Mouse (Mus musculus) intestine, embryonic 14.5 days (tissue): Measurements from ENCODE around the gene Kif1a. TPM values are rescaled to one million over a fixed set of nuclear protein-coding genes. Genes with fewer than 3 reads are reported as not detected.

Source experiments
- ATAC-seq: fragments of 200-750 bp; cut with Nextera tagmentation; replicated peaks from 2 replicates; pipeline ENCODE4 v1.8.0; 2017; ENCODE audit warnings: low read depth, moderate number of reproducible peaks, moderate TSS enrichment, moderate library complexity; ENCODE audit not compliant: low FRiP score, low TSS enrichment
- DNase-seq: peaks from one replicate; pipeline ENCODE4 v3.0.0-alpha.2; 2018; ENCODE audit warnings: low spot score
- H3K27ac ChIP-seq: fragments of 300-500 bp; sonication (generic); 2 replicates; pipeline ENCODE4 v1.5.1; 2014; ENCODE audit warnings: low read depth, mild to moderate bottlenecking, control low read depth
- H3K27me3 ChIP-seq: fragments of 300-500 bp; sonication (generic); replicated peaks from 2 replicates; pipeline ENCODE4 v1.6.1; 2014; ENCODE audit warnings: low read length, control low read depth; ENCODE audit not compliant: control insufficient read depth, insufficient read depth
- H3K36me3 ChIP-seq: fragments of 300-500 bp; sonication (generic); 2 replicates; pipeline ENCODE4 v1.6.1; 2014; ENCODE audit warnings: low read length, control low read depth; ENCODE audit not compliant: control insufficient read depth, insufficient read depth
- H3K4me1 ChIP-seq: fragments of 300-500 bp; sonication (generic); replicated peaks from 2 replicates; pipeline ENCODE4 v1.6.1; 2014; ENCODE audit warnings: low read length, control low read depth, mixed read lengths; ENCODE audit not compliant: control insufficient read depth, insufficient read depth
- H3K4me2 ChIP-seq: fragments of 300-500 bp; sonication (generic); 2 replicates; pipeline ENCODE4 v1.6.1; 2014; ENCODE audit warnings: low read length
- H3K4me3 ChIP-seq: fragments of 300-500 bp; sonication (generic); 2 replicates; pipeline ENCODE4 v1.5.1; 2014; ENCODE audit warnings: low read depth, low read length, control low read depth, mixed read lengths
- H3K9ac ChIP-seq: fragments of 300-500 bp; sonication (generic); 2 replicates; pipeline ENCODE4 v1.6.1; 2014; ENCODE audit warnings: mild to moderate bottlenecking, low read length
- H3K9me3 ChIP-seq: fragments of 300-500 bp; sonication (generic); 2 replicates; pipeline ENCODE4 v1.6.1; 2016; ENCODE audit warnings: low read length, control low read depth; ENCODE audit not compliant: control insufficient read depth
- WGBS: fragments of 180-500 bp; shearing (Covaris S2); extraction: QIAGEN DNeasy Blood & Tissue Kit; methylation state at CpG from one replicate; pipeline ENCODE4 v1.1.7; 2014; 5-methylcytosine and 5-hydroxymethylcytosine counted together
- polyA plus RNA-seq: library from polyadenylated mRNA; unstranded; fragments of >200 nt; fragmentation: Nextera tagmentation; extraction: Ambion mirVana; gene quantifications from 2 replicates; pipeline ENCODE4 v1.2.1, GENCODE M21; 2014

Kif1a gene
- polyA plus RNA-seq, 1 experiment from 2014 or later: 15.8 TPM

GRCm38 (mm10) chr1:93020602-93021001 is 81.1 kb downstream of the Kif1a start:
- no peaks in the 10 kb centered on the region for H3K36me3 ChIP-seq
- H3K9ac ChIP-seq: no peak overlapping the region
- 77% methylated on average over 4 of the region's 4 CpGs for WGBS
- H3K27me3 ChIP-seq: no peaks in the 10 kb centered on the region
- no peaks in the 10 kb centered on the region for H3K9me3 ChIP-seq
- no peaks in the 10 kb centered on the region for H3K4me1 ChIP-seq
- no peak overlapping the region for H3K27ac ChIP-seq
- H3K4me3 ChIP-seq: no peak overlapping the region
- no peak for DNase-seq
- no peak for ATAC-seq
- no peak overlapping the region for H3K4me2 ChIP-seq

DNA sequence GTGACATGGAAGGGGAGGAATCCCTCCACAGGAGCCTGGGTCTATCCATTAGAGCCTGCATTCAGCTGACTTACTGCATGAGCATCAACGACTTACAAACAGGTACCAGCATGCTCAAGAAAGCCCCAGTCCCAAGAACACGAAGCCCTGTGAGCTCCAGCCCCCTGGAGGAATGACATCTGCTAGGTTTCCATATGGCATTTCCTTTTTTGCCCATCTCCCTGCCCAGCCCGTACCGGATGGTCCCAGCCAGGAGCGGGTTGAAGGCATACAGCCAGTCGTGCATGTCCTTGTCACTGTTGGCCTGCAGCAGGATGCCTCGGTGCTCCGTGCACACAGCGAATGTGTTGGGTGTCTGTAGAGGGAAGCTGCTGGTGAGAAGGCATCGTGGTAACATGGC is 83.0 kb downstream of the Kif1a start:
- H3K9ac ChIP-seq: no peak overlapping the region
- no peaks in the 10 kb centered on the region for H3K9me3 ChIP-seq
- H3K4me2 ChIP-seq: no peak overlapping the region
- DNase-seq: no peak
- no peaks in the 10 kb centered on the region for H3K4me1 ChIP-seq
- no peaks in the 10 kb centered on the region for H3K36me3 ChIP-seq
- no peak for ATAC-seq
- H3K4me3 ChIP-seq: no peak overlapping the region
- H3K27me3 ChIP-seq: no peaks in the 10 kb centered on the region
- no peak overlapping the region for H3K27ac ChIP-seq
- WGBS: 89% methylated on average over 10 of the region's 10 CpGs

DNA sequence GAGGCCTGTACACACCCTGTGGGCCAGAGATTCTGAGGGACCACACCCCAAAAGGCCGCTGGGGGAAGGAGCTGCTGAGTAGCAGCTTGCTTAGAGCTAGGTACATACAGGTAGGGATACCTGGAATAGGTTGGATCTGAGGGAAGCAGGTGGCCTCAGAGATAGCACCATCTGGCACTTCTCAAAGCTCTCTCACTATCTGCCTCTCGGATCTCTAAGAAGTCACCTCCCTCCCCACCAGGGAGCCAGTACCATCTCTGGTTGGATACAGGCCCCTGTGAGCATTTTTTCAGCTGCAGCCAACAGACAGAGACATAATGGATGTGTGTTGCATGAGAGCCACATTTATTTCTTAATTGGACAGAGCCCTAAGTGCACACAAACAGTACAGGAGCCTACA is 86.6 kb downstream of the Kif1a start:
- 53% methylated on average over 2 of the region's 2 CpGs for WGBS
- H3K27ac ChIP-seq: no peak overlapping the region
- no peaks in the 10 kb centered on the region for H3K4me1 ChIP-seq
- no peaks in the 10 kb centered on the region for H3K9me3 ChIP-seq
- no peak for DNase-seq
- H3K4me3 ChIP-seq: no peak overlapping the region
- ATAC-seq: no peak
- H3K9ac ChIP-seq: no peak overlapping the region
- no peak overlapping the region for H3K4me2 ChIP-seq
- no peaks in the 10 kb centered on the region for H3K27me3 ChIP-seq
- H3K36me3 ChIP-seq: no peaks in the 10 kb centered on the region

- H3K36me3 ChIP-seq: no peaks in the 10 kb centered on the region
- no peaks in the 10 kb centered on the region for H3K4me1 ChIP-seq
- H3K9me3 ChIP-seq: no peaks in the 10 kb centered on the region
- no peak overlapping the region for H3K9ac ChIP-seq
- no peak overlapping the region for H3K4me2 ChIP-seq
- H3K27ac ChIP-seq: no peak overlapping the region
- DNase-seq (peak; percentile 84), ATAC-seq (peak; percentile 59; the same call in 1 of the 2 replicates)
- no peaks in the 10 kb centered on the region for H3K27me3 ChIP-seq
- no peak overlapping the region for H3K4me3 ChIP-seq
These were observed 87.3 kb downstream of the Kif1a start for GRCm38 (mm10) chr1:93014460-93014859.

- Histone ChIP-seq H3K4me2 (no peak overlapping the region), H3K27me3 (no peaks in the 10 kb centered on the region), H3K9me3 (no peaks in the 10 kb centered on the region), H3K36me3 (no peaks in the 10 kb centered on the region), H3K9ac (no peak overlapping the region), H3K4me1 (no peaks in the 10 kb centered on the region), H3K27ac (no peak overlapping the region), H3K4me3 (no peak overlapping the region)
- WGBS: 74% methylated on average over 4 of the region's 4 CpGs
- ATAC-seq (no peak), DNase-seq (no peak)
These were observed 88.4 kb downstream of the Kif1a start for GRCm38 (mm10) chr1:93013367-93013766.

DNA sequence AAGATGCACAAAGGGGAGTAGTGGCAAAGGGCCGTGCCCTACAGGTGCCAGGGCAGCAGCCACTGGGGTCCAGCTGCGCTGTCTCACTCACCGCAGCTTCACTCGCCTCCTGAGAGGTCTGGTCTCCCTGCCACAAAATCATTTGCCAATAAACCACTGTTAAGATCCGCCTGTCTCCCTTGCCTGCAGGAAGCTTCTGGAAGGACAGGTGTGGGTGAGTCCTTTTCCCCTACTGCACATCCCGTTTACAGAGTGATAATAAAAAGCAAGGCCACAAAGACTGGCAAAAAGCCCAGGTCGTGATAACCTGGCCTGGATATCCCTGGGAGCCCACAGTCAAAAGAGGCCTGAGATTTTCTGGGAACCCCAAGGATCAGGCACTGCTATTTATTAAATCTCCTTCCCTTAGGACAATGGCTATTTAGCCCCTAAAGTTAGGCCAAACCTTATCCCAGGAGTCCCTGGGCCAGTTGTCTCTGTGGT is 89.6 kb downstream of the Kif1a start:
- Histone ChIP-seq H3K36me3 (no peaks in the 10 kb centered on the region), H3K27me3 (no peaks in the 10 kb centered on the region), H3K4me1 (no peaks in the 10 kb centered on the region), H3K4me3 (no peak overlapping the region), H3K9me3 (no peaks in the 10 kb centered on the region), H3K4me2 (no peak overlapping the region), H3K27ac (no peak overlapping the region), H3K9ac (no peak overlapping the region)
- WGBS: 64% methylated on average over 7 of the region's 7 CpGs
- no peak for DNase-seq
- no peak for ATAC-seq

- WGBS: 42% methylated on average over 3 of the region's 3 CpGs
- peak; percentile 59 for DNase-seq
These were observed 91.0 kb downstream of the Kif1a start for GRCm38 (mm10) chr1:93010731-93011130.

GRCm38 (mm10) chr1:93009196-93009595 is 92.6 kb downstream of the Kif1a start:
- no peak overlapping the region for H3K4me2 ChIP-seq
- no peaks in the 10 kb centered on the region for H3K36me3 ChIP-seq
- ATAC-seq: no peak
- H3K9me3 ChIP-seq: no peaks in the 10 kb centered on the region
- H3K27ac ChIP-seq: no peak overlapping the region
- no peaks in the 10 kb centered on the region for H3K27me3 ChIP-seq
- H3K4me1 ChIP-seq: no peaks in the 10 kb centered on the region
- no peak for DNase-seq
- 73% methylated on average over 4 of the region's 4 CpGs for WGBS
- H3K9ac ChIP-seq: no peak overlapping the region
- no peak overlapping the region for H3K4me3 ChIP-seq

More at GRCm38 (mm10) chr1:93010731-93011130, 91.0 kb downstream of the Kif1a start:
- H3K4me1 ChIP-seq: no peaks in the 10 kb centered on the region
- no peaks in the 10 kb centered on the region for H3K9me3 ChIP-seq
- H3K4me3 ChIP-seq: no peak overlapping the region
- no peak overlapping the region for H3K4me2 ChIP-seq
- H3K9ac ChIP-seq: no peak overlapping the region
- H3K27me3 ChIP-seq: no peaks in the 10 kb centered on the region
- no peak for ATAC-seq
- no peaks in the 10 kb centered on the region for H3K36me3 ChIP-seq
- H3K27ac ChIP-seq: no peak overlapping the region

- WGBS: 78% methylated on average over 7 of the region's 7 CpGs
- Histone ChIP-seq H3K4me2 (no peak within 1 kb of the TSS), H3K36me3 (no peaks in the 10 kb centered on the region), H3K27ac (no peak within 1 kb of the TSS), H3K27me3 (no peaks in the 10 kb centered on the region), H3K9ac (no peak within 1 kb of the TSS), H3K4me3 (no peak within 1 kb of the TSS), H3K4me1 (no peaks in the 10 kb centered on the region), H3K9me3 (no peaks in the 10 kb centered on the region)
- no peak for ATAC-seq
- no peak for DNase-seq
These were observed 95.7 kb downstream of the Kif1a start, which contains the start of gene Aqp12 for GRCm38 (mm10) chr1:93006061-93006460. Gene Aqp12 (plus strand): TSS chr1:93006334.
